Mouse (Mus musculus): ENCODE results near the gene Ndufb6.

GRCm38 (mm10) chr4:40301076-40301789, 22.0 kb upstream of the Ndufb6 start:
- TF ChIP-seq EP300 (IDR thresholded peaks at IDR 0.05; ENCODE audit: low read depth) (no peak), CTCF (IDR thresholded peaks at IDR 0.05; ENCODE audit: low read depth) (peak; percentile 90)

Measured in liver, postnatal 0 days (tissue).